Mouse (Mus musculus): Measurements from ENCODE around the gene Ccdc117. TPM values are rescaled to one million over a fixed set of nuclear protein-coding genes. Genes with fewer than 3 reads are reported as not detected.

Ccdc117 gene
- 26.5 and 29.6 TPM in 2 replicates for polyA plus RNA-seq (2016; fragmentation: Nextera tagmentation; extraction: Ambion mirVana)

DNA sequence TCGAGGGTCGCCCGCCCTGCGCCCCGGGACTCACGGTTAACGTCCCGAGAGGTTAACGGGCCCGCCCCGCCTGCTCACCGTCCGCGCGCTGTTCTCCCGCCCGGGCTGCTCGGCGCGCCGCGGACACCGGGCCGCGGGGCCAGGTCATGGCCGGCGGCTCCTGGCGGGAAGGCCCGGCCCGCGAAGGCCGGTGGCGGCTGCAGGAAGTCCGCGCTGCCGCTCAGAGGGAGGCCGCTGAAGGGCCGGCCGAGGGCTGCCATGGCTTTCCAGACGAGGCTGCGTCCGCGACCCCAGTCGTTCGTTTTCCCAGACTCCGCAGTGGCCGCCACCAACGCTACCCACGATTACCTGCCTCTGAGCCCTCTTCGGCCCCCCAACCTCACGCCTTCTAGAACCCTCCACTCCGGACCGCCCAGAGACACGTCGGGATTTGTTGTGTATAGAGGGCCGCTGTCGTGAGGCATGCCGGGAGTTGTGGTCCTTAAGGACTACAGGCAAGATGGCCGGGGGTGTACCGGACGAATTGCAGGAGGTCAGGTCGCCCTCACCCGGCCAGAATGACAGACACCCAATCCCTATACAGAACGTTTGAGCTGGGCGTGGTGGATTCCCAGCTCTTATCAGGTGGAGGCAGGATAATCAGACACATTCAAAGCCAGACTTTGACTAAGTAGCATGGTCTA lies at the start of gene Ccdc117:
Ccdc117 (minus strand) TSS at position 389 of the 683 bp plus-strand sequence.
- Histone ChIP-seq H3K27ac (peak within 1 kb of the TSS; percentile 81), H3K36me3 (0 out of 2 replicates have a peak, but pooled peaks cover under 1% of the 10 kb centered on the region), H3K4me1 (peaks cover 17% of the 10 kb centered on the region), H3K4me3 (peak within 1 kb of the TSS; percentile 91), H3K4me2 (replicated peaks) (peak within 1 kb of the TSS; percentile 72), H3K9ac (peak within 1 kb of the TSS; percentile 93), H3K27me3 (no peaks in the 10 kb centered on the region), H3K9me3 (no peaks in the 10 kb centered on the region)
- ATAC-seq (ENCODE audit: insufficient number of reproducible peaks, insufficient read depth, low FRiP score, low TSS enrichment): peak; percentile 97
- WGBS: 0% methylated on average over 62 of the region's 65 CpGs

DNA sequence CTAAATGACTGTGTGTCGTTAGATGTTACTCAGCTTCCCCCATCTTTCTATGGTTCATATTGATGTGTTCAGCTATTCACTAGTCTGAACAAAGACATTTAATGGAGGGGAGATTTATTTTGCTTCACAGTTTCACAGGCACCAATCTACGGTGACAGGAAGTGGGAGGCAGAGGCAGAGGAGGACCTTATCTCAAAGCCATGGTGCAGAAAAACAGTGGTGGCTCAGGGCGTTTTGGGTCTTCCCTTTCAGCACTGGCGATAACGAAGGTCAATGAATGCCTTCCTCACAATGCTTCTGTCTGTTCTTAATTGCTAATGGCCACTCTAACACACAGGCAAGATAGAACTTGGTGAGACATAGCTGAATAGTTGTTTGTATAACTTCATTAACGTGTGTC lies 33.1 kb upstream of the Ccdc117 start:
- no peak overlapping the region for H3K4me3 ChIP-seq
- H3K27ac ChIP-seq: no peak overlapping the region
- no peaks in the 10 kb centered on the region for H3K36me3 ChIP-seq
- H3K4me1 ChIP-seq: no peaks in the 10 kb centered on the region
- no peaks in the 10 kb centered on the region for H3K27me3 ChIP-seq
- no peaks in the 10 kb centered on the region for H3K9me3 ChIP-seq
- ATAC-seq (ENCODE audit: insufficient number of reproducible peaks, insufficient read depth, low FRiP score, low TSS enrichment): no peak
- H3K4me2 ChIP-seq (replicated peaks): no peak overlapping the region
- 72% methylated on average over 6 of the region's 6 CpGs for WGBS
- no peak overlapping the region for H3K9ac ChIP-seq

DNA sequence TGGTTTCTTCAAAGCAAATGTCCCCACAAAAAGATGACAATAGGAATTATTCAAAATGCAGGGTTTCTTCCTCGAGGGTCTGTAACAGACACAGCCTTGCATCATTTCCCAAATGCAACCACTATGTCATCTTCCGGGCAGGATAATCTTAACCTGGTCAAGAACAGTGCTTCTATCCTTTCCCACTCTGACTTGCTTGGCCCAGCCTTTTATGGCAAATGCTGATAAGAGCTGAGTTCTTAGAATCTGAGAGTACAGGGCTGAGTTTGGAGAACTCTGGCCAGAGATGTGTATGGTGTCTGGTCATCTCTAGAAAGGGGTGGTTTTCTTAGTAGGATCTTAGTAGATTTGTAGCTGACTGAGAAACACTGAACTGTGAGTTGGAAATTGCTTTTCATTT lies 31.8 kb upstream of the Ccdc117 start:
- no peaks in the 10 kb centered on the region for H3K9me3 ChIP-seq
- no peak for ATAC-seq (ENCODE audit: insufficient number of reproducible peaks, insufficient read depth, low FRiP score, low TSS enrichment)
- no peak overlapping the region for H3K4me3 ChIP-seq
- no peak overlapping the region for H3K4me2 ChIP-seq (replicated peaks)
- H3K4me1 ChIP-seq: no peaks in the 10 kb centered on the region
- 84% methylated on average over 2 of the region's 2 CpGs for WGBS
- H3K27ac ChIP-seq: no peak overlapping the region
- H3K36me3 ChIP-seq: no peaks in the 10 kb centered on the region
- no peaks in the 10 kb centered on the region for H3K27me3 ChIP-seq
- no peak overlapping the region for H3K9ac ChIP-seq

DNA sequence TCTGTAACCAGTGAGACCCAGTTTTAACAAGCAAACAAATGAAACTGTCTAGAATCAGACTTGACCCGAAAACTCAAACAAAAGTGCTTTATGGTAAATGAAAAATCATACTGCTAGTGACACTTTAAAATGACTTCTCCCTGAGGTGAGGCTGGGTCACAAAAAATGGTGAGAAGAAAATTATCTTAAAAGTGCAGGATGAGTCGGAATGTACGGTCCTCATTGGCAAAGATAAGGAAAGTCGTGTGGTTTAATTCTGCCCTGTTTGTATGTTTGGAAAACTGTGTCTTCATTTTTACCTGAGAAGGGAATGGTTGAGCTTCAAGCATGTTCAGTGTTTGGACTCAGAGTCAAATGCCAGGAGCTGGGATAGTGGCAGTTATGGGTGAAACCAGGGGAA lies 29.9 kb upstream of the Ccdc117 start:
- Histone ChIP-seq H3K9ac (no peak overlapping the region), H3K9me3 (no peaks in the 10 kb centered on the region), H3K27ac (no peak overlapping the region), H3K4me3 (no peak overlapping the region), H3K4me2 (replicated peaks) (no peak overlapping the region), H3K36me3 (no peaks in the 10 kb centered on the region), H3K27me3 (no peaks in the 10 kb centered on the region), H3K4me1 (no peaks in the 10 kb centered on the region)
- ATAC-seq (ENCODE audit: insufficient number of reproducible peaks, insufficient read depth, low FRiP score, low TSS enrichment): no peak
- 94% methylated on average over 4 of the region's 4 CpGs for WGBS

DNA sequence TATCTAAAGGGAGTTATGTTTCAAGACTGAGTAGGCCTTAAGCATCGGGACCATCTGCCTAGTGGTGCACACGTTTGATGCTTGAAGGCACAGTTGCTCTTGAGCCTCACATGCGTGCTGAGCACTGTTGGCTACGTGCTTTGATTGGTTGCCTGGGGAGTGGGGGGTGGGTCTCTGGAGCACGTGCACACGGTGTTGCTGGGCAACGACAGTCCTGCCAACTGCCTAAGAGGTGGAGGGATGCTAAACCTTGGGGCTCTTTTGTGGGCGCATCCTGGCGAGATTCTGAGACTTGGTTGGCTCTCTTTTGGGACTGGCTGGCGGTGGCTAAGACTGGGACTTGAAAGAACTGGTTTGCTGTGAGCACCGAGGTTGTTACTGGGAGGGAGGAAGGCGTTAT lies 27.5 kb upstream of the Ccdc117 start, which contains the start of gene Ankrd36:
Ankrd36 (plus strand) TSS at position 211 of the 400 bp plus-strand sequence.
- Histone ChIP-seq H3K9ac (no peak within 1 kb of the TSS), H3K4me1 (no peaks in the 10 kb centered on the region), H3K27ac (no peak within 1 kb of the TSS), H3K4me3 (no peak within 1 kb of the TSS), H3K4me2 (replicated peaks) (no peak within 1 kb of the TSS), H3K36me3 (no peaks in the 10 kb centered on the region), H3K27me3 (no peaks in the 10 kb centered on the region), H3K9me3 (no peaks in the 10 kb centered on the region)
- 78% methylated on average over 12 of the region's 12 CpGs for WGBS
- no peak for ATAC-seq (ENCODE audit: insufficient number of reproducible peaks, insufficient read depth, low FRiP score, low TSS enrichment)

DNA sequence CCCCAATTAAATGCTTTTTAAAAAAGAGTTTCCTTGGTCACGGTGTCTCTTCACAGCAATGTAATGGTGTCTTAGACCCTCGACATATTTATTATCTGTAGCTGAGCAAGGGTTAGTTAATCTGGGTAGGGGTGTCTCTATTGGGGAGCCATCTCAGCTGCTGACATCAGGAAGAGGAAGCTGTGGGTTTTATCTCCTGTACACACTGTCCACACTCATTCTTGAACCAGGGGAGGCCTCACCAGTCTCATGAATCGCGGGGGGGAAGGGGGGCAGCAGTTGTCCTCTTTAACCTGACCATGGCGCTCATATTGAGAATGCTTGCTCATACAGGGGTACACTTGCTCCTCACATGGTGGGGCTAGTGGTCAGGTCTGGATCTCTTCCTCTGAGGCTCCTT lies 26.1 kb upstream of the Ccdc117 start:
- WGBS: 94% methylated on average over 5 of the region's 5 CpGs
- ATAC-seq (ENCODE audit: insufficient number of reproducible peaks, insufficient read depth, low FRiP score, low TSS enrichment): no peak
- H3K9me3 ChIP-seq: no peaks in the 10 kb centered on the region

DNA sequence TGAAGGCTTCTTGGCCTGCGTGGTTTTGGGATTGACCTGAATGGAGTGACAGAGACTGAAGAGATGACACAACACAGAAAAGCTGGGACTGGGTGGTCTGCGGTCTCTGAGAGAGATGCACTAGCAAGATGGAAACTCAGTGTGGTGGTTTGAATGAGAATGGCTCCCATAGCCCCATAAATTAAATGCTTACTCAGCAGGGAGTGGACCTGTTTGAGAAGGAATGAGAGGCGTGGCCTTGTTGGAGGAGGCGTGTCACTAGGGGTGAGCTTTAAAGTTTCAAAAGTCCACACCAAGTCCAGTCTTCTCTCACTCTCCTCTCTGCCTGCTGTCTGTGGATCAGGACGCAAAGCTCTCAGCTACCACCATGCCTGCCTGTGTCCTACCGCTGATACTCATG lies 25.7 kb upstream of the Ccdc117 start:
- H3K4me2 ChIP-seq (replicated peaks): no peak overlapping the region
- no peak overlapping the region for H3K27ac ChIP-seq
- 88% methylated on average over 6 of the region's 6 CpGs for WGBS
- H3K9ac ChIP-seq: no peak overlapping the region
- no peak for ATAC-seq (ENCODE audit: insufficient number of reproducible peaks, insufficient read depth, low FRiP score, low TSS enrichment)
- H3K27me3 ChIP-seq: no peaks in the 10 kb centered on the region
- H3K36me3 ChIP-seq: no peaks in the 10 kb centered on the region
- H3K9me3 ChIP-seq: no peaks in the 10 kb centered on the region
- no peaks in the 10 kb centered on the region for H3K4me1 ChIP-seq
- H3K4me3 ChIP-seq: no peak overlapping the region

More for the DNA sequence above, 26.1 kb upstream of the Ccdc117 start:
- Histone ChIP-seq H3K4me1 (no peaks in the 10 kb centered on the region), H3K4me3 (no peak overlapping the region), H3K27ac (no peak overlapping the region), H3K9ac (no peak overlapping the region), H3K27me3 (no peaks in the 10 kb centered on the region), H3K4me2 (replicated peaks) (no peak overlapping the region), H3K36me3 (no peaks in the 10 kb centered on the region)

DNA sequence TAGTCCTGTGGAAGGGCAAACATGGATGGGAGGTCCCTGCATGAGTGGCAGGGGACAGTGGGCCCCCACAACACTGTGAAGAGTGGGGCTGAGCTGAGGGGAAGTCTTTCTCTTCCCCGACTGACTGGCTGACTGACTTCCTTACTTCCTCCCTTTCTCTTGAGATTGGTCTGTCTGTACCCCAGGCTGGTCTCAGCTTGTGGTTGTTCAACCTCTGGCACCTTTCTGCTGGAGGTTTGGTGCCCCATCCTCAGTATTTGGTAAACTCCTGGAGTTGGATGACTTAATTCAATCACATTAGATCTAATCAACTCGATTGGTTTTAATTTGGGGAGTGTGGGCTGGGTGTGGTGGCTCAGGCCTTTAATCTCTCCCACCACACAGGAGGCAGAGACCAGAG lies 24.5 kb upstream of the Ccdc117 start:
- Histone ChIP-seq H3K4me2 (replicated peaks) (no peak overlapping the region), H3K27me3 (no peaks in the 10 kb centered on the region), H3K4me3 (no peak overlapping the region), H3K9me3 (no peaks in the 10 kb centered on the region), H3K27ac (no peak overlapping the region), H3K4me1 (no peaks in the 10 kb centered on the region), H3K9ac (no peak overlapping the region), H3K36me3 (no peaks in the 10 kb centered on the region)
- no peak for ATAC-seq (ENCODE audit: insufficient number of reproducible peaks, insufficient read depth, low FRiP score, low TSS enrichment)
- WGBS: 67% methylated on average over 2 of the region's 2 CpGs

DNA sequence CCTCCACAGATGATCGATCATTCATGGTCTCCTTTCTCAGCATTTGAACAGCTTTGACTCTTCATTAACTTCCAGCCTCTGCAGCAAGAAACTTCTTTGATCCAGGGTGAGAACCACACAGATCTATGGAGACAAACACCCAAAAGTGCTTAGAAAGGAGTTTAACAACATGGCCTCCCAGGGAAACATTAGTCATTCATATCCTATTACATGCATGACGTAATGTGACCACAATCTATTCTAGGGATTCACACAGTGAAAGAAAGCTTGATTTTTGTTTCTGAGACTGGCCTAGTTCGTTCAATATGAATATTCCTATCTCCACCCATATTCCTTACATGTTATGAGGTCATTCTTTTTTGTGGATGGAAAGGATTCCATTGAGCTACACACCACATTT lies 23.6 kb upstream of the Ccdc117 start:
- Histone ChIP-seq H3K27me3 (no peaks in the 10 kb centered on the region), H3K27ac (no peak overlapping the region), H3K36me3 (no peaks in the 10 kb centered on the region), H3K9me3 (no peaks in the 10 kb centered on the region), H3K4me1 (no peaks in the 10 kb centered on the region), H3K9ac (no peak overlapping the region), H3K4me2 (replicated peaks) (no peak overlapping the region), H3K4me3 (no peak overlapping the region)
- WGBS: 86% methylated on average over 3 of the region's 3 CpGs
- no peak for ATAC-seq (ENCODE audit: insufficient number of reproducible peaks, insufficient read depth, low FRiP score, low TSS enrichment)

DNA sequence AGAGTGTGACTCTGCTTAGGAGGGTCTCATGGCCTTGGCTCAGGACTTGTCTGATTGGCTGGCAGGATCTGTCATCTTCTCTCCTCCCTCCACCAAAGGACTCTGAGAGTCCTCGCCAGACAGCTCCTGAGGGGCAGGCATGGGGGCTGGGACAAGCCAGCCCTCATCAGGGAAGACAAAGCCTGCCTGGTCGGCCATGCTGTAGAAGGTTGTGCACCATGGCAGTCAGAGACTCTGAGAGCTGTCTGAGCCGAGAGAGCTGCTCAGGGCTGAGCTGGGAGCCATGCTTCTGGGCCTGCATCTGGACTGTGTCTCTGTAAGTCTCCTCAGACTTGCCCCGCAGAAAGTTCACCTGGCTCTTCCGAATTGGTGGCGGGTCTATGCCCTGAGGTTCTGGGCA lies 21.9 kb upstream of the Ccdc117 start:
- Histone ChIP-seq H3K4me1 (no peaks in the 10 kb centered on the region), H3K4me3 (no peak overlapping the region)

DNA sequence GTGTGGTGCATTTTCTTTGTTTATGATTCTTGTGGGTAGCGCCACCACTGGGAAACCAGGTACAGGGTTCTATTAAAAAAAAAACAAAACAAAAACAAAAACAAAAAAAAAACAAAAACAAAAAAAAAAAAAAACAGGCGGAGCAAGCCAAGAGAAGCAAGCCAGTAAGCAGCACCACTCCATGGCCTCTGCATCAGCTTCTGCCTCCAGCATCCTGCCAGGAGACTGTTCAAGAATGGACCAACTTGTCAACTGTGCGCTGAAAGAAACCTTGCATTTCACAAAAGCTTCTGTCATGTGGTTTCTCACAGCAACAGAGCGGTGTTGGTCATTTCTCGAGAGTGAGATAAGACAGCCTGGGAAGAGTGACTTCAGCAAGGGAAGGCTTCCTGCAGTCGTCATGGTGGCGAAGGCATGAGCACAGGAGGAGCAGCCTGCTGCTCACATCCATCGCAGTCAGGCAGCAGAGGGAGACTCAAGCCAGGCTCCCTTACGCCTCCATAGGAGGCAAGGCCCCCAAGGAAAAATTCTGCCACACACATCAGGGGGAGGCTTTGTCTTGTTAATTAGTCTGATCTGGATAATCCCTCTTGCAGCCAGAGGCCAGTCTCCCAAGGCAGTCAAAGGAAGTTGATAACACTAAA lies 20.8 kb upstream of the Ccdc117 start:
- H3K36me3 ChIP-seq: no peaks in the 10 kb centered on the region
- ATAC-seq (ENCODE audit: insufficient number of reproducible peaks, insufficient read depth, low FRiP score, low TSS enrichment): no peak
- H3K9me3 ChIP-seq: no peaks in the 10 kb centered on the region
- H3K4me2 ChIP-seq (replicated peaks): no peak overlapping the region
- no peak overlapping the region for H3K9ac ChIP-seq
- no peaks in the 10 kb centered on the region for H3K4me1 ChIP-seq
- no peak overlapping the region for H3K4me3 ChIP-seq
- H3K27ac ChIP-seq: no peak overlapping the region
- WGBS: 28% methylated on average over 9 of the region's 9 CpGs
- no peaks in the 10 kb centered on the region for H3K27me3 ChIP-seq

More for the DNA sequence above, 21.9 kb upstream of the Ccdc117 start:
- WGBS: 62% methylated on average over 6 of the region's 6 CpGs
- Histone ChIP-seq H3K9me3 (no peaks in the 10 kb centered on the region), H3K4me2 (replicated peaks) (no peak overlapping the region), H3K27ac (no peak overlapping the region), H3K36me3 (no peaks in the 10 kb centered on the region), H3K9ac (no peak overlapping the region), H3K27me3 (no peaks in the 10 kb centered on the region)
- no peak for ATAC-seq (ENCODE audit: insufficient number of reproducible peaks, insufficient read depth, low FRiP score, low TSS enrichment)

DNA sequence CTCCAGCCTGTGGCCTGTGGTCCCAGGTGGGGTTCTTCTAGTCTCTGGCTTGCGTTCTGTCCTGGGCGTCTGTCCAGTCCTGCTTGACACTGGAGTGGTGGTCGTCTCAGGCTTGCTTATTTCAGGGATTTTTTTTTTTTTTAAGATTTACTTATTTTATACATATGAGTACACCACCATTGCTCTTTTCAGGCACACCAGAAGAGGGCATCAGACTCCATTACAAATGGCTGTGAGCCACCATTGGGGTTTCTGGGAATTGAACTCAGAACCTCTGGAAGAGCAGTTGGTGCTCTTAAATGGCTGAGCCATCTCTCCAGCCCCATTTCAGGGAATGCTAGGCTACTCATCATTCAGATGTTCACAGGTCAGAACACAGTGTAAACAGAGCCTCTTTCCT lies 18.3 kb upstream of the Ccdc117 start:
- whole genome bisulfite sequencing: 73% methylated on average over 3 of the region's 3 CpGs
- no peak for ATAC-seq (ENCODE audit: insufficient number of reproducible peaks, insufficient read depth, low FRiP score, low TSS enrichment)
- Histone ChIP-seq H3K27me3 (no peaks in the 10 kb centered on the region), H3K9ac (no peak overlapping the region), H3K36me3 (no peaks in the 10 kb centered on the region), H3K27ac (no peak overlapping the region), H3K4me1 (no peaks in the 10 kb centered on the region), H3K4me2 (replicated peaks) (no peak overlapping the region), H3K9me3 (no peaks in the 10 kb centered on the region), H3K4me3 (no peak overlapping the region)
